Mouse (Mus musculus): ENCODE data around the gene Fabp6.

Fabp6 gene

DNA sequence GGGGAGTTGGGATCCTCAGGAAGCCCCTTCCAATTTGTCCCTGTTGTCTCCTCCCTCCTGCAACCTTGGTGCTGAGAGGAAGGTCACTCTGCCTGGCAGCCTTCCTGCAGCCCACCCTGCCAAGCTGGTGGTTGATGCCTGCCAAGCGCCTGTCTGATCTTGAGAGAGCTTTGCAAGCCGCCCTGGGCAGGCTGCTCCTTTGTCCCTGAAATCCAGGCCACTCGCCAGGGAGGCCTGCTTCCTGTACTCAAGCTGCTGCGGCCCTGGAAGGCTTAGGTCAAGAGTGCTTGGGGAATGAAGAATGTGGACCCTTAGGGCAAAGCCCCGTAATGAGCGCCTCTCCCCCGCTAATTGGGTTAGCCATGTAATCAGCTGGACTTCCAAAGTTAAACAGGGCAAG, 53.2 kb downstream of the Fabp6 start:
- peak; percentile 28 for DNase-seq (ENCODE audit: low spot score)

- DNase-seq (ENCODE audit: low spot score) = no peak
Observed at GRCm38 (mm10) chr11:43546678-43547077, 54.7 kb downstream of the Fabp6 start.

Data from ovary, postnatal 14 days (tissue).